Mouse (Mus musculus) hindbrain, embryonic 13.5 days (tissue): Measurements from ENCODE around the gene Cgn. TPM values are rescaled to one million over a fixed set of nuclear protein-coding genes. Genes with fewer than 3 reads are reported as not detected.

Experiments
- ATAC-seq: fragments of 200-750 bp; cut with Nextera tagmentation; 2 replicates; pipeline ENCODE4 v1.8.0; 2017; ENCODE audit warnings: moderate TSS enrichment; ENCODE audit not compliant: low FRiP score
- H3K27ac ChIP-seq: fragments of 300-500 bp; sonication (generic); 2 replicates; pipeline ENCODE4 v1.5.1; 2015; ENCODE audit warnings: inconsistent platforms, mild to moderate bottlenecking, moderate library complexity
- H3K27me3 ChIP-seq: fragments of 300-500 bp; sonication (generic); 2 replicates; pipeline ENCODE4 v1.6.1; 2015; ENCODE audit warnings: mild to moderate bottlenecking, inconsistent platforms
- H3K36me3 ChIP-seq: fragments of 300-500 bp; sonication (generic); 2 replicates; pipeline ENCODE4 v1.6.1; 2015; ENCODE audit warnings: mild to moderate bottlenecking, inconsistent platforms
- H3K4me1 ChIP-seq: fragments of 300-500 bp; sonication (generic); replicated peaks from 2 replicates; pipeline ENCODE4 v1.6.1; 2015; ENCODE audit warnings: inconsistent platforms
- H3K4me2 ChIP-seq: fragments of 300-500 bp; sonication (generic); 2 replicates; pipeline ENCODE4 v1.6.1; 2015; ENCODE audit warnings: inconsistent platforms, mild to moderate bottlenecking, moderate library complexity
- H3K4me3 ChIP-seq: fragments of 300-500 bp; sonication (generic); 2 replicates; pipeline ENCODE4 v1.5.1; 2015; ENCODE audit warnings: mild to moderate bottlenecking, inconsistent platforms
- H3K9ac ChIP-seq: fragments of 300-500 bp; sonication (generic); 2 replicates; pipeline ENCODE4 v1.6.1; 2015; ENCODE audit warnings: mild to moderate bottlenecking, inconsistent platforms
- H3K9me3 ChIP-seq: fragments of 300-500 bp; sonication (generic); 2 replicates; pipeline ENCODE4 v1.6.1; 2016; ENCODE audit warnings: inconsistent platforms
- WGBS: fragments of 180-500 bp; shearing (Covaris S2); methylation state at CpG from one replicate; pipeline ENCODE4 v1.1.7; 2015; 5-methylcytosine and 5-hydroxymethylcytosine counted together
- polyA plus RNA-seq: library from polyadenylated mRNA; unstranded; fragments of >200 nt; fragmentation: Nextera tagmentation; extraction: Ambion mirVana; gene quantifications from 2 replicates; pipeline ENCODE4 v1.2.1, GENCODE M21; 2015

The Cgn gene
- polyA plus RNA-seq, 1 experiment from 2014 or later, result 7.4 TPM

DNA sequence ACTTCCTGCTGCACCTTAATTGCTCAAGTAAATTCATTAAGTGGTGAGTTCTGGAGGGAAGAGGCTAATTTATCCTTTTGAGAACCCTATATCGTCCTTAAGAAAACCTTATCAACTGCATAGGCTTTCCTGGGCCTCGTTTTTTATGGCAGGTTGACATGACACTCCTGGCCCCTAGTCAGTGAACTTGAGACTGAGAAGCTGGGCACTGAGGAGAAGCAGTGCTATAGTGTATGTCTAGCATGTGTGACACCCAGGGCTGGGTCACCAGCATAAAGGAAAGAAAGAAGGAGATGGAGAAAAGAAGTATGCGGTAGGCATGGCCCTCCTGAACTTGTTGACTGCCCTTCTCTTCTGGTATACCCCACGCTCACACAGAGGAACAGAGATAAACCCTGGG lies 27.8 kb upstream of the Cgn start:
- H3K9ac ChIP-seq, result no peak overlapping the region
- H3K4me3 ChIP-seq, result no peak overlapping the region
- no peaks in the 10 kb centered on the region for H3K9me3 ChIP-seq
- H3K27ac ChIP-seq, result no peak overlapping the region
- no peak overlapping the region for H3K4me2 ChIP-seq
- no peaks in the 10 kb centered on the region for H3K4me1 ChIP-seq
- H3K27me3 ChIP-seq, result no peaks in the 10 kb centered on the region
- no peak for ATAC-seq
- no peaks in the 10 kb centered on the region for H3K36me3 ChIP-seq
- 86% methylated on average over 4 of the region's 4 CpGs for WGBS

DNA sequence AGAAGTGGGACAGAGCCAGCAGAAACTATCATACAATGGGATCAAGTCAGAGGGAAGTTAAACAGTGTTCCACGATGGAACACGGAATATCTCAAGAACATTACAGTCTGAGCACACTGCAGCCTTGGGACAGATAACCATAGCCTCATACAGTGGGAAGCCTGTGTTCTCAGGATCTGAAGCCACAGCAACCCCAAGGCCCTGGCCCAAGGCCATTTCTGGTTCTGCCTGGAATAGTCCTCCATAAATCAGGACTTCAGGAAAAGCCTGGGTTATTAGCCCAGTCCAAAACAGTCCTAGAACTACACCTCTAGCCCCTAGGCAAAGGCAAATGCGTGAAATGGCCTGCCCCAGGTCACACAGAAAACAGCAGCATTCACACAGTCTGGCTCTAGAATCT lies 27.4 kb upstream of the Cgn start:
- Histone ChIP-seq H3K4me3 (no peak overlapping the region), H3K4me2 (no peak overlapping the region), H3K27ac (no peak overlapping the region), H3K27me3 (no peaks in the 10 kb centered on the region), H3K9me3 (no peaks in the 10 kb centered on the region), H3K36me3 (no peaks in the 10 kb centered on the region), H3K4me1 (no peaks in the 10 kb centered on the region), H3K9ac (no peak overlapping the region)
- WGBS, result 93% methylated on average over 3 of the region's 3 CpGs
- ATAC-seq, result no peak

DNA sequence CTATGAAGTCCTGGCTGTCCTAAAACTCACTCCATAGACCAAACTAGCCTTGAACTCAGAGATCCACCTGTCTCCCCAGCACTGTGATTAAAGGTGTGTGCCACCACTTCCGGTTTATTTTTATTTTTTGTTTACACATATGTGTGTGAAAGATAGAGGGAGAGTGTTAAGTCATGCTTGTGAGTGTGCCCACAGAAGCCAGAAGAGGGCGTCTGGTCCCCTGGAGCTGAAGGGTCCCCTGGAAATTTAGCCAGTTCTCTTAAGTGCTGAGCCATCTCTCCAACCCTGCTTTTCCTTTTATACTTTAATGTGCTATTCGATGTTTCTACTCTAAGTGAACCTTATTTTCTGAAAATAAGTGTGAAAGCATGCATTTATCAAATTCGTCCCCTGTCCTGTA lies 25.3 kb upstream of the Cgn start:
- Histone ChIP-seq H3K4me2 (no peak overlapping the region), H3K4me3 (no peak overlapping the region), H3K9ac (no peak overlapping the region), H3K36me3 (no peaks in the 10 kb centered on the region), H3K27me3 (no peaks in the 10 kb centered on the region), H3K27ac (no peak overlapping the region), H3K4me1 (no peaks in the 10 kb centered on the region), H3K9me3 (no peaks in the 10 kb centered on the region)
- 21% methylated on average over 4 of the region's 4 CpGs for WGBS
- no peak for ATAC-seq

DNA sequence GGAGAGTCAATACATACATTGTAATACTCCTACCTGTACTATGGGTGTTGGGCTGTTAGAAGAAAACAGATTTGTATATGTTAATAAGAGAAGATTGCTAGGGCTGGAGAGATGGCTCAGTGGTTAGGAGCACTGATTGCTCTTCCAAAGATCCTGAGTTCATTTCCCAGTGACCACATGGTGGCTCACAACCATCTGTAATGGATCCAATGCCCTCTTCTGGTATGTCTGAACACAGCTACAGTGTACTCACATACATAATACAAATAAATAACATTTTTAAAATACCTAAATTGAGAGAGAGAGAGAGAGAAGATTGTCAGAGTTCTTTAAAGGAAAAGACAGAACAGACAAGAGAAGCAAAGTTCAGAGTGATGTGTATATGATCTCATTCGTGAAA lies 22.0 kb upstream of the Cgn start:
- no peak overlapping the region for H3K4me2 ChIP-seq
- H3K9me3 ChIP-seq, result no peaks in the 10 kb centered on the region
- no peak overlapping the region for H3K4me3 ChIP-seq
- no peaks in the 10 kb centered on the region for H3K36me3 ChIP-seq
- no peaks in the 10 kb centered on the region for H3K27me3 ChIP-seq
- H3K4me1 ChIP-seq, result peaks cover 12% of the 10 kb centered on the region; the same call in 1 of the 2 replicates
- H3K9ac ChIP-seq, result no peak overlapping the region
- no peak overlapping the region for H3K27ac ChIP-seq
- ATAC-seq, result no peak
- WGBS, result 82% methylated on average over 1 of the region's 1 CpGs

- no peaks in the 10 kb centered on the region for H3K36me3 ChIP-seq
- H3K9me3 ChIP-seq, result no peaks in the 10 kb centered on the region
- H3K27me3 ChIP-seq, result 0 out of 2 replicates have a peak, but pooled peaks cover 3% of the 10 kb centered on the region
- no peak overlapping the region for H3K9ac ChIP-seq
- 86% methylated on average over 4 of the region's 4 CpGs for WGBS
- peaks cover 12% of the 10 kb centered on the region; the same call in 1 of the 2 replicates for H3K4me1 ChIP-seq
- no peak overlapping the region for H3K27ac ChIP-seq
- no peak for ATAC-seq
- H3K4me2 ChIP-seq, result no peak overlapping the region
- no peak overlapping the region for H3K4me3 ChIP-seq
Observed at GRCm38 (mm10) chr3:94804976-94805375, 18.7 kb upstream of the Cgn start.

DNA sequence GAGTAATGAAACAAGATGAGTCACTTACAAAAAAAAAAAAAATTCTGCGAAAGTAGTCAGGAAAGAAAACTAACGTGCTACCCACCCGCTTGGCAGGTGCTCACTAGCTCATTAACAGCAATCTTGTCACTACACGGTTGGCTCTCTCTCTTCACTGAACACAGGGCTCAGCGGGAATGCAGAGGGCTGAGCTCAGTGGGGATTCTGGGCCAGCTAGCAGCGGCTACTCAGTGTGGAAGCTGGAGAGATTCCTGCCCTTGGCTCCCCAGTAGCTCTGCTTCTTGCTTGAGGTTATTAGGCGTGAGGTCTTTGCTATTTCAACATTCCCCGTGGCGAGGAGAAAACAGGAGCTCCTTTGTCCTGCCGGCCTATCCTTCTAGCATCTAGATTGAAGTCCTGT lies 17.9 kb upstream of the Cgn start:
- H3K4me2 ChIP-seq, result peak overlapping the region; percentile 31
- no peak for ATAC-seq
- no peak overlapping the region for H3K4me3 ChIP-seq
- 0 out of 2 replicates have a peak, but pooled peaks cover 3% of the 10 kb centered on the region for H3K27me3 ChIP-seq
- H3K9me3 ChIP-seq, result no peaks in the 10 kb centered on the region
- no peaks in the 10 kb centered on the region for H3K36me3 ChIP-seq
- peaks cover 12% of the 10 kb centered on the region; the same call in 1 of the 2 replicates for H3K4me1 ChIP-seq
- no peak overlapping the region; the same call in 1 of the 2 replicates for H3K9ac ChIP-seq
- H3K27ac ChIP-seq, result no peak overlapping the region
- 6% methylated on average over 10 of the region's 10 CpGs for WGBS

DNA sequence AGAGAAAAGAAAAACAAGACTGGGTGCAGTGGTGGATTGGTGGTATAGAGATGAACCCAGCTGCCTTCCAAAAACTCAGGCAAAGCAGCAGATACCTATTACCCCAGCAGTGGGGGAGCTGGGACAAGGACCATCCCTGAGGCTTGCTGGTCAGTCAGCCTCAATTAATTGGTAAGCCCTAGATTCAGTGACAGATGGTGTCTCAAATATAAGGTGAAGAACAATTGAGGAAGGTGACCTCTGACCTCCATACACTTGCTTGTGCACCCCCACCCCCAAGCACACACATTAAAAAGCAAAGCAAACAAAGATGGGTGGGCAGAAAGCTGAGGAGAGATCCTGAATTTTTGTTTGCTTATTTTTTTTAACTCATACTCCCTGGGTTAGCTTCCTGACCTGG lies 9.9 kb upstream of the Cgn start:
- Histone ChIP-seq H3K4me2 (no peak overlapping the region), H3K27ac (no peak overlapping the region), H3K27me3 (no peaks in the 10 kb centered on the region), H3K36me3 (no peaks in the 10 kb centered on the region), H3K4me1 (no peaks in the 10 kb centered on the region), H3K9me3 (no peaks in the 10 kb centered on the region), H3K4me3 (no peak overlapping the region), H3K9ac (no peak overlapping the region)
- ATAC-seq, result no peak

DNA sequence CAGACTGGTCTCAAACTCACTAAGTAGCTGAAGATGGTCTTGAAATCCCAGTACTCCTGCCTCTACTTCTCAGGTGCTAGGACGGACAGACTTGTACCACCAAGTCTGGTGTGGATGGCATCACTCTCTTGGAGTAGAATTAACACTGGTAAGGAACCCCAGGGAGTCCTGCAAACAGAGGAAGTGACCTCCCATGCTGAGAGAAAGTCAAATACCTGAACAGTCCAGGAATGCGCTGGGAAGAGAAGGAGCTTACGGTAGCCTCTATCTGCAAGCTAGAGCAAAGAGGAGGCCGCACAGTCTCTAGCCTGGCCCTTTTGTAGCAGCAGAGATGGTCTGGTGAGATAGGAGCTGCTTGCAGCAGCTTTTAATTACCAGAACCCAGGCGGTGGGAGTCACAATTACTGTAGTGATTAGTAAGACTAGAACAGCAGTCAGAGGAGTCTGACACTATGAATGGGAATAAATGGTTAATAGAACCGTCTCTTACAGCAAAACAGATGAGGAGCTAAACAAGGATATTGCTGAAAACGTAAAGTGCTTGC lies 9.4 kb upstream of the Cgn start:
- Histone ChIP-seq H3K36me3 (no peaks in the 10 kb centered on the region), H3K27ac (no peak overlapping the region), H3K27me3 (no peaks in the 10 kb centered on the region), H3K4me3 (no peak overlapping the region), H3K4me1 (no peaks in the 10 kb centered on the region), H3K9ac (no peak overlapping the region), H3K9me3 (no peaks in the 10 kb centered on the region), H3K4me2 (no peak overlapping the region)
- ATAC-seq, result no peak
- WGBS, result 59% methylated on average over 7 of the region's 7 CpGs

DNA sequence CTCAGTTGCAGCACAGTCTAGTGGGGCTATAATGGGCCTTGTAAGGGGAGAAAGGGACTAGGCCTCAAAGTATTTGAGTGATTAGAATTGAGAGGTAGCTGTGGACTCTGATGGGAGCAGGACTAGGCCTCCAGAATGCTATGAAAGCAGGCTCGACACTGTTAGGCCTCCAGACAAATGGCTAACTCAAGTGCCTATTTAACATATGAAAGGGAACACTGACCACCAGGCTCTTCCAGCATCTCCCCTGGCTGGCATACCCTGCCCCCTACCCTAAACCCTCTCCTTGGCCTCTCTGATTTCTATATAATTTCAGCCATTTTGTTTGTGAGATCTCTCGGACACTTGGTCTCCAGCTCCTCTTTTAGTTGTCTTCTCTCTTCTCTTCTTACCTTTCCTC lies 8.1 kb upstream of the Cgn start:
- no peaks in the 10 kb centered on the region for H3K4me1 ChIP-seq
- no peaks in the 10 kb centered on the region for H3K9me3 ChIP-seq
- no peaks in the 10 kb centered on the region for H3K36me3 ChIP-seq
- WGBS, result 56% methylated on average over 2 of the region's 2 CpGs
- H3K27me3 ChIP-seq, result no peaks in the 10 kb centered on the region
- no peak overlapping the region for H3K27ac ChIP-seq
- H3K9ac ChIP-seq, result no peak overlapping the region
- ATAC-seq, result no peak
- H3K4me3 ChIP-seq, result no peak overlapping the region
- H3K4me2 ChIP-seq, result no peak overlapping the region

GRCm38 (mm10) chr3:94793672-94794071 lies 7.4 kb upstream of the Cgn start:
- no peak overlapping the region for H3K9ac ChIP-seq
- no peaks in the 10 kb centered on the region for H3K36me3 ChIP-seq
- H3K4me1 ChIP-seq, result no peaks in the 10 kb centered on the region
- no peak for ATAC-seq
- no peaks in the 10 kb centered on the region for H3K27me3 ChIP-seq
- H3K27ac ChIP-seq, result no peak overlapping the region
- H3K4me3 ChIP-seq, result no peak overlapping the region
- no peak overlapping the region for H3K4me2 ChIP-seq
- H3K9me3 ChIP-seq, result no peaks in the 10 kb centered on the region
- 90% methylated on average over 2 of the region's 2 CpGs for whole genome bisulfite sequencing

DNA sequence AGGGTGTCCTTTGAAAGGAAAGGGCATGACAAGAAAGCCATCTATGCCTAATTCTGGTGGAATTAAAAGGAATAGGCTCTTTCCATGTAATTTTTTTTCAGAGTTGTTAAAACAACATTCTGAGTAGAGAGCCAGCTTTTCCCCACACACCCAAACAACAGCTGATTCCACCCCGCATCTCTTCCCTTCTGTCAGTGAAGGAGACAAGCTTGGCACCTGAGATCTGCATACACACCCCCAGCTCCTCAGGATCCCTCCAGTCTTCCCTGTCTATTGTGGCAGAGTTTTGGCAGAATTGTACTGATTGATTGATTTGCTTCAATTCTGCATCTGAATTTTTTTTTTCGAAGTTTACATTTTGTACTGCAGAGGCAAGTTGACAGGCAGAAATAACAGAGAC lies 6.0 kb upstream of the Cgn start:
- Histone ChIP-seq H3K9me3 (no peaks in the 10 kb centered on the region), H3K9ac (no peak overlapping the region), H3K36me3 (no peaks in the 10 kb centered on the region), H3K27ac (no peak overlapping the region), H3K4me3 (no peak overlapping the region), H3K4me1 (peaks cover 4% of the 10 kb centered on the region), H3K4me2 (no peak overlapping the region), H3K27me3 (no peaks in the 10 kb centered on the region)
- 88% methylated on average over 2 of the region's 2 CpGs for WGBS
- ATAC-seq, result no peak

DNA sequence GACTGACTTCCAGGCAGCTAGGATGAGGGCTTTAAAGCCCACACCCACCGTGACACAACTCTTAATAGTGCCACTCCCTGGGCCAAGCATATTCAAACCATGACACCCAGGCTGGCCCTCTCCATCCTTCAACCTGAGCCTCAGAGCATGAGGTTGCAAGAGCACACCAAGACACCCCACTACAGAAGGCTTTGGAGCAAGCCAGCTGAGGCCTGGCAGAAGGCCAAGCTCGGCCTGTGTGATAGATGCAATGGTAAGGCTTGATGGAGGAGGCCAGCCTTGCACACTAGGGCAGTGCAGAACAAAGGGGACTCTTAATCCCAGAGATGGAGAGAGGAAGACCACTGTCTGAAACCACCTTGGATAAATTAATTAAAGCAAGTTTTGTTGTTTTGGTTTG lies 3.2 kb upstream of the Cgn start:
- H3K27me3 ChIP-seq, result 0 out of 2 replicates have a peak, but pooled peaks cover 4% of the 10 kb centered on the region
- 88% methylated on average over 2 of the region's 2 CpGs for WGBS
- H3K4me1 ChIP-seq, result peaks cover 13% of the 10 kb centered on the region
- H3K9me3 ChIP-seq, result no peaks in the 10 kb centered on the region
- no peak overlapping the region for H3K4me3 ChIP-seq
- H3K4me2 ChIP-seq, result no peak overlapping the region
- no peak overlapping the region for H3K27ac ChIP-seq
- H3K36me3 ChIP-seq, result no peaks in the 10 kb centered on the region
- H3K9ac ChIP-seq, result no peak overlapping the region
- ATAC-seq, result no peak

GRCm38 (mm10) chr3:94789071-94789470 lies 2.8 kb upstream of the Cgn start:
- Histone ChIP-seq H3K27ac (no peak overlapping the region), H3K9me3 (no peaks in the 10 kb centered on the region), H3K4me2 (no peak overlapping the region), H3K4me1 (peaks cover 13% of the 10 kb centered on the region), H3K9ac (no peak overlapping the region), H3K4me3 (no peak overlapping the region), H3K27me3 (0 out of 2 replicates have a peak, but pooled peaks cover 6% of the 10 kb centered on the region), H3K36me3 (no peaks in the 10 kb centered on the region)
- WGBS, result 96% methylated on average over 1 of the region's 1 CpGs
- no peak for ATAC-seq
